Comparison of ENCODE assay signal across 11 mouse cellular contexts in the genomic region with DNA sequence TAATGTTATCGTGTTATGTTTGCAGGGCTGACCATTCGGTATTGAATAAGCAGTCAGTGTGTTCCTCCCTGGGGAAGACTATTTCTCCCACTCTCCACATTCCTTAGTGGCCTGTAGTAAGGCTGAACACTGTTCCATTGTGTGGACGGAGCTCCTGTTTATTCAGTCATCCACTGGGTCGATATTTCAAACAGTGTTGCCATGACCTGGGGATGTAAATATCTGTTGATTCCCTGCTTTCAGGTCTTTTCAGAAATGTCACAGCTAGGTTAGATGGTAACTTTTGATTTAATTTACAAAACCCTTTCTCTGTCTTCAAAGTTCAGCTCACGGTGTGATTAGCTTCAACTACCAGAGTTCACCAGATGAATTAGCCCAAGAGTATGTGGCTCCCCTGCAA.
A peak's percentile ranks its signal among the peaks of the same experiment; 100 is the strongest.
DNase-seq lines count a peak whose midpoint lies in the region; ATAC-seq lines count a peak whose summit lies in the region.
"Had no signal": no experiment of that assay in that cellular context is flagged by ENCODE, and none has a peak within 500 bp of the region (broad histone marks: within the 10 kb centered on the region; RNA-seq: fewer than 3 reads in every experiment).

No protein-coding gene starts in this region.

- peaks cover 15% of the 10 kb centered on the region; the same call in 1 of the 2 replicates for H3K4me1 ChIP-seq in heart, embryonic 10.5 days
- H3K4me1 ChIP-seq in embryonic facial prominence, embryonic 10.5 days: peaks cover 40% of the 10 kb centered on the region
- peaks cover 11% of the 10 kb centered on the region for H3K4me1 ChIP-seq in hindbrain, embryonic 13.5 days (replicated peaks)
- H3K4me1 ChIP-seq in midbrain, embryonic 12.5 days: peaks cover 12% of the 10 kb centered on the region
- H3K4me1 ChIP-seq: heart, embryonic 15.5 days; megakaryocyte, embryonic 14.5 days had no signal

- no peak overlapping the region for H3K9ac ChIP-seq in hindbrain, embryonic 13.5 days
- no peak overlapping the region for H3K9ac ChIP-seq in midbrain, embryonic 12.5 days (replicated peaks)
- H3K9ac ChIP-seq: heart, embryonic 15.5 days had no signal

- no peak overlapping the region for H3K4me2 ChIP-seq in hindbrain, embryonic 13.5 days
- no peak overlapping the region for H3K4me2 ChIP-seq in midbrain, embryonic 12.5 days (replicated peaks)
- H3K4me2 ChIP-seq: heart, embryonic 15.5 days had no signal

- 57% methylated on average over 5 of the region's 5 CpGs for WGBS in heart, embryonic 10.5 days
- 35% methylated on average over 5 of the region's 5 CpGs for WGBS in embryonic facial prominence, embryonic 10.5 days
- 47% methylated on average over 5 of the region's 5 CpGs for WGBS in hindbrain, embryonic 13.5 days
- 46% methylated on average over 5 of the region's 5 CpGs for WGBS in midbrain, embryonic 12.5 days

- H3K27ac ChIP-seq in heart, embryonic 10.5 days: peak overlapping the region; percentile 59
- H3K27ac ChIP-seq in embryonic facial prominence, embryonic 10.5 days (replicated peaks): peak overlapping the region; percentile 87
- H3K27ac ChIP-seq in hindbrain, embryonic 13.5 days: peak overlapping the region; percentile 80
- H3K27ac ChIP-seq in midbrain, embryonic 12.5 days (replicated peaks): peak overlapping the region; percentile 74
- H3K27ac ChIP-seq: heart, embryonic 15.5 days had no signal

- ATAC-seq in hindbrain, embryonic 13.5 days (ENCODE audit: low FRiP score): peak; percentile 66
- peak; percentile 64; the same call in 1 of the 2 replicates for ATAC-seq in midbrain, embryonic 12.5 days (ENCODE audit: low FRiP score, low read depth)

- no peak overlapping the region for H3K4me3 ChIP-seq in heart, embryonic 10.5 days
- 0 out of 2 replicates have a peak overlapping the region, but pooled peaks have one; percentile 1 for H3K4me3 ChIP-seq in embryonic facial prominence, embryonic 10.5 days
- H3K4me3 ChIP-seq in hindbrain, embryonic 13.5 days: no peak overlapping the region
- H3K4me3 ChIP-seq in midbrain, embryonic 12.5 days: no peak overlapping the region
- H3K4me3 ChIP-seq: erythroblast, embryonic 14.5 days; heart, embryonic 15.5 days; megakaryocyte, embryonic 14.5 days had no signal

- no peak for DNase-seq in heart, embryonic 10.5 days (ENCODE audit: low spot score)
- no peak for DNase-seq in heart, adult 9 months (ENCODE audit: low spot score in 2 of 2)
- DNase-seq in embryonic facial prominence, embryonic 10.5 days (ENCODE audit: low spot score): no peak
- no peak for DNase-seq in gastrocnemius, postnatal 25 days
- DNase-seq in frontal cortex, postnatal 25 days (ENCODE audit: low spot score in 2 of 2): no peak
- no peak for DNase-seq in cerebellum, adult 9-10 months

- no peaks in the 10 kb centered on the region for H3K9me3 ChIP-seq in heart, embryonic 10.5 days
- no peaks in the 10 kb centered on the region for H3K9me3 ChIP-seq in embryonic facial prominence, embryonic 10.5 days
- no peaks in the 10 kb centered on the region for H3K9me3 ChIP-seq in hindbrain, embryonic 13.5 days
- H3K9me3 ChIP-seq in midbrain, embryonic 12.5 days: no peaks in the 10 kb centered on the region
- H3K9me3 ChIP-seq: heart, embryonic 15.5 days had no signal

- no peaks in the 10 kb centered on the region for H3K27me3 ChIP-seq in heart, embryonic 10.5 days (ENCODE audit: insufficient read depth, poor library complexity, severe bottlenecking)
- no peaks in the 10 kb centered on the region for H3K27me3 ChIP-seq in embryonic facial prominence, embryonic 10.5 days (replicated peaks; ENCODE audit: low read depth, poor library complexity, severe bottlenecking)
- H3K27me3 ChIP-seq in hindbrain, embryonic 13.5 days: no peaks in the 10 kb centered on the region
- no peaks in the 10 kb centered on the region for H3K27me3 ChIP-seq in midbrain, embryonic 12.5 days
- H3K27me3 ChIP-seq: heart, embryonic 15.5 days; megakaryocyte, embryonic 14.5 days had no signal

- H3K36me3 ChIP-seq in heart, embryonic 10.5 days: no peaks in the 10 kb centered on the region
- no peaks in the 10 kb centered on the region for H3K36me3 ChIP-seq in embryonic facial prominence, embryonic 10.5 days (replicated peaks)
- H3K36me3 ChIP-seq in hindbrain, embryonic 13.5 days: no peaks in the 10 kb centered on the region
- no peaks in the 10 kb centered on the region for H3K36me3 ChIP-seq in midbrain, embryonic 12.5 days
- H3K36me3 ChIP-seq: heart, embryonic 15.5 days had no signal
